Mouse (Mus musculus): Measurements from ENCODE around the gene 1700102P08Rik. TPM values are rescaled to one million over a fixed set of nuclear protein-coding genes. Genes with fewer than 3 reads are reported as not detected.

Gene 1700102P08Rik
- polyA plus RNA-seq, 2 experiments from 2014 or later: 1.6 TPM; not detected in 1

- ATAC-seq: no peak
Measured at GRCm38 (mm10) chr9:108411381-108411942, 18.9 kb downstream of the 1700102P08Rik start.

GRCm38 (mm10) chr9:108412221-108412620 lies 19.6 kb downstream of the 1700102P08Rik start:
- ATAC-seq: no peak

- no peak for ATAC-seq
Measured at GRCm38 (mm10) chr9:108428384-108428783, 35.8 kb downstream of the 1700102P08Rik start, which contains the start of gene Ccdc36. TSS of gene Ccdc36 (minus strand) at chr9:108428484.

DNA sequence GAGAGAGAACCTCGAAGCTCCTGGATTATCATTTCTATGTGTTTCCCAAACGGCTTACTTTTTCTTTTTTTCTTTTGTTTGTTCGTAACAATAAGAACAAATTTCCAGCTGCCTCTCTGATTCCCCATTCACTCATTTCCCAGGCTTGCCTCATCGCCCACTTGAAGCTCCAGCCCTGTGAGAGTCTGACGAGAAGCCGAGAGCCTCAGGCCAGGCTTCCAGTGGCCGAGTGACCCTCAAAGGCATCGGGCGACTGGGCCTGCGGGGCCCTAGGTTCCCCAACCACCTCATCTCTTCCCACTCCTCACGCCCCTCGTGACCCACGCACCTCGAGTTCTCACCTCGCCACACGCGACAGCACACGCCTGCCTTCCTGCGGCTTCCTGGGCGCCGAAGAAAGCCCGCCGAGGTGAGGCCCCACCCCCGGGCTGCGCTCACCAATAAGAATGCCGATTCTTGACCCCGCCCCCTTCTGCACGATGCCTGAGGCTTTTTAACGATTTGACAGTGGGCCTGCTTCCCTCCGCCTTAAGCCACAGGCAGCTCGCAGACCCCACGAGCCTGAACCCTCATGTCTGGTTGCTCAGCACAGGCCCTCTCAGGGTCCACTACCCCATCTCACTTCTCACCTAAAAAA lies 38.9 kb downstream of the 1700102P08Rik start:
- no peak for ATAC-seq

- ATAC-seq: no peak
Measured at GRCm38 (mm10) chr9:108436182-108436581, 43.6 kb downstream of the 1700102P08Rik start, which contains the start of gene BC048562. TSS of gene BC048562 (plus strand) at chr9:108436482.

DNA sequence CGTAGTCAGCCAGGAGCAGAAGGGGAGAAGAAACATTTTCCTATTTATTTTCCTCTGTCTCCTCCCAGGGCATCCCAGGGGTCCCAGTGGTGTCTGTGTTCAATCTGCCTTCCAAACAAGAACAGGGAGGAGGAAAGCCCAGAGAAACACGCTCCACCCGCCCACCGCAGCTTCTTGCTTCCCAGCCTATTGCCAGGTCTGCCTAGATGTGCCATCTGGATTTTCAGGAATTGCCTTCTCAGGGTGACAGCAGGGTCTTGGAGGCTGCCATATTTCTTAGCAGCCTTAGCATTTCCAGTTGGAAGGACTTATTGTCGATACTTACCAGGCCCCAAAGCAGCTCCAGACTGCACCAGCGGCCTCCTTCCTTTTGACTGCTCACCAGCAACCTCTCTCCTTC lies 46.6 kb downstream of the 1700102P08Rik start:
- ATAC-seq: no peak

DNA sequence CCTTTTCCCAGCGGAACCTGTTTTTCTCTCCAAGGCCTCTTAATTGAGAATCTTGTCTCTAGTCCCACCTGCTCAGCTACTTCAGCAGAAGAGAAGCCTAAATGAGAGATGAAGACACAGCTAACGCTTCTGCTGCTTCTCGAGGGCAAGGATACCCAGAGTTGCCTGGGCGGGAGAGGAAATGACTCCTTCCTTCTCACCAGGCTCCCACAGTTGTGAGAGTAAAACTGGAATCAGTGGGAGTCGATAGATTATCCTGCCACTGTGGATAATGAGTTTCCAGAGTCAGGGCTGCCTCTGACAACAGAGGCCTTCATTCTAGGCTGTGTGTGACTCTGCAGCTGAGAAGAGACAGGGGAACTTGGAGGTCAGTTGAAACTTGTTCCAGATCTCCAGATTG lies 47.9 kb downstream of the 1700102P08Rik start:
- ATAC-seq: no peak

DNA sequence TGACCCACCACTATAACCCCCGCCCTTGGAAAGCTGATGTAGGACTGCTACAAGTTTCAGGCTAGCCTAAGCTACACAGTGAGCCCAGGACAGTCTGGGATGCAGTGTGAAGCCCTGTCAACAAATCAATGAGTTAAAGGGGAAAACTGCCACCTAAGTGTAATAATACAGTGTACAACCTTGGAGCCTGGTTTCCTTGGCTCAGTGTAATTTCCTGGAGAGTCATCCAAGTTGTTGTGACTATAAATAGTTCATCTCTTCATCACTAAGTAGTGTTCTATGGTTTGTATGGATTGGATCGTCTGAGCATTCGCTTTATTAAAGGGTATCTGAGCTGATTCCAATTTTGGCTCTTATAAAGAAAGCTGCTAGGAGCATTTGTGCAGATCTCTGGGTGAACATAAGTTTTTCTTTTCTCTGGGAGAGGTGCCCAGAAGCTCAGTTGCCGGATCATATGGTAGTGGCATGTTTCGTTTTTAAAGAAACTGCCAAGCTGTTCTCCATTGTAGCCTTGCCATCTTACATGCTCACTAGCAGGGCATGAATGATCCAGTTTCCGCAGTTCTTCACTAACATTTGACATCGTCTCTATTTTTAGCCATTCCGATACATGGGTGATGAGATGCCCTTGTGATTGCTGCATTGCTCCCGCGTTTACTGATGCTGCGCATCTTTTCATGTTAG lies 48.8 kb downstream of the 1700102P08Rik start:
- ATAC-seq: no peak

DNA sequence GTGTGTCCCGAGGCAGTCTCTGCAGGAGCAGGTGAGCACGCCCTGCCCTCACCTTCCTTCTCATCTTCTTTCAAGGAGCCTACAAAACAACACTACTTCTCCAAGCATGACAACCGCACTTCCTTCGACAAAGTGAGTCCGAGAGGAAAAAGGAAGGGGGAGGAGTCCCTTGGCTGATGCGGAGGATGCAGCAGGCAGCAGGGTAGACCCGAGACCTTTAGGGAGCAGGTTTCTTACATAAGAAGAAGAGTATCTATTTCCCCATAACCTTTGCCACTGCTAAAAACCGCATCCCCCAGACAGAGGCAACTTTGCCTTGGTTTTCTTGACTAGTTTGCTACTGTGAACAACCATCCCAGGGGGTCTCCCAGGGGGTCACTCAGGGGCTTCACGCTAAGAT lies 52.5 kb downstream of the 1700102P08Rik start:
- peak; percentile 45 for ATAC-seq

GRCm38 (mm10) chr9:108449860-108450259 lies 57.3 kb downstream of the 1700102P08Rik start:
- ATAC-seq: no peak

- ATAC-seq: no peak
Measured at GRCm38 (mm10) chr9:108450292-108451169, 57.9 kb downstream of the 1700102P08Rik start.

GRCm38 (mm10) chr9:108451170-108451493 lies 58.5 kb downstream of the 1700102P08Rik start:
- no peak for ATAC-seq

DNA sequence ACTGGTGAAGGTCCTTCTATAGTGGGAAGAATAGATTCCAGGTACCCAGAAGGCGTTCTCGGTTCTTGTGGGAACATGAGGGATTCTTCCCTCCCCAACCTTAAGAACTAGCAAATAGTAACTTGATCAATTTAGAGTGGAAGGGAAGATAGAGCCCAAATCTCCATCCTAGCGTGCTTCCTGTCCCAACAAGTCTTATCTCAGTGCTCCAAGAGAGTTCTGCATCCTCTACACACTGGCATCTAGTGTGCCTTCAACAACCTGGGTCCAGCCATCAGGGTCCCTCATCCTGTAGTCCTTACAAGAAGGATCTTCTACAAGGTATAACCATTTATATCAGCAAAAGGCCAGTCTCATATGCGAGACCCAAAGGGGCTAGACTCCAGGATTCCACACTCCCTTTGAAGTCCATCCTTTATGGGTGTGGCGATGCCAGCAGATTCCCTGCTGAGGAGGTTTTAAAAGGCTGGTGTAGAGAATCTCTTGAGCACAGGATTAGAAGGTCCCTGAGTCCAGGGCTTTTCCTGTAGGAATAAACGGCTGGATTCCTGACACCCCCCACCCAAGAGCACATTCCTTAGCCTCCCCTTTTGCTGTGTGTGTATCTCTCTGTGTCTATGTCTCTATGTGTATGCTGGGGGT lies 59.0 kb downstream of the 1700102P08Rik start:
- no peak for ATAC-seq

DNA sequence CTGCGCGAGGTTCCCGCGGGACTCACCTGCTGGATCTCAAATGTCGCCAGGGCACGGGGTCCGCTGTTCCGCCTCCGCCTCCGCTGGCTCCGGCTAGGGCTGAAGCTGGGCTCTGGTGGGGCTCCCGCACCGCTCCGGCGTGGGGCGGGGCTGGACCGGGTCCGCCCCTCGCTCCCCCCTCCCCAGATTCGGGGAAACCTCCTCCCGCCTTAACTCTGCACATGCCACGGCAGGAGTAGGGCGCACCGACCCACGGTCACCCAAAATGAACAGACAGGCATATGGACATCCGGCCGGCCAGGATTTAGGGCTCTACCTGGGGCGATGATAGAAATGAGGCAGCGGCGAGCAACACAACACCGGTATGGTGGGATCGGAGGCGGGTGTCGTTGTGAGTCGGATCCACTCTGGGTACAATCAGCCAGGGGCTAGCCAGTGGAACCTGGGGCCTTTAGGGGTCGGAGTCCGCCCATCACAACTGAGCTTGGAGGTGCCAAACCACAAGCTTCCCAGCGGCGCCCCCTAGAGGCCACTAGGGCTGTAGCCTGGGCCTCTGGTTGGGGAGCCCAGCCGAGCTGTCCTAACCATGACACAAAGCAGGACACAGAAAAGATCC lies 59.8 kb downstream of the 1700102P08Rik start:
- ATAC-seq: peak; percentile 91

- peak; percentile 23 for ATAC-seq
Measured at GRCm38 (mm10) chr9:108452911-108453310, 60.3 kb downstream of the 1700102P08Rik start.

DNA sequence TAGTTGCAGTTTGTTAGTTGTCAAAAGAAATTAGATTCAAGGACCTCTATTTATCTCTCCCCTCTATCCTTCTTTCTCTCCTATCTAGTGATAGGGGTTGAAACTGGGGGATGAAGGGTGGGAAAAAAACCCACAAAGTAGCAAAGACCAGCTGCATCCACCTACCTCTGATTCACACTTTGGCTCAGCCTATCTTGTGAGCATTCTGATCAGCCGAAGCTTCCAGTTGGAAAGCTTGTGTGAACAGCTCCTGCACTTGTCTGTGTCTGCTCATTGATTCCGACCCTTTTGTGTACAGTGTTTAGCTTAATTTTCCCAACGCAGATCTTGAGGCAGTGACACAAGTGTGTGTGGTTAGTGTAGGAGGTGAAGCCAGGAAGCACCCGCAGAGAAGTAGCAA lies 60.9 kb downstream of the 1700102P08Rik start:
- ATAC-seq: no peak

GRCm38 (mm10) chr9:108454429-108454828 lies 61.8 kb downstream of the 1700102P08Rik start:
- ATAC-seq: no peak

GRCm38 (mm10) chr9:108455747-108456571 lies 63.4 kb downstream of the 1700102P08Rik start:
- ATAC-seq: no peak

- ATAC-seq: no peak
Measured at GRCm38 (mm10) chr9:108456953-108457352, 64.3 kb downstream of the 1700102P08Rik start.

DNA sequence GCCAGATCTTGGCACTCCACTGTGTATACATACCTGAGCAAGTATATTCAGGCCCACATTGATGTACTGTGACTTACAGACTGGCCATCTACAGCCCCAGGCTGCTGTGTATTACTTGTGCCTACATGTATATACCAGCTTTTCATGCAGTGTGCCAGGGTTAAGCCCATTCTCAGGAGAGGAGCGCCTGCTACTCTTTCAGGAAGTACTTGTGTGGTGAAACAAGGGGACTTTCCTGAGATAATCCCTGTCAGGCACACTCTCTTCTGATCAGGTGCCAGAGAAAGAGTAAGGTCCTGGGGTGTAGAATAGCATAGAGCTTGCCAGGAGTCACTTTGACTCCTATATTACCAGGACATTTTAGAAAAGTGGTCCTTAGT lies 67.3 kb downstream of the 1700102P08Rik start:
- ATAC-seq: peak; percentile 54
